Mouse (Mus musculus) spleen, postnatal 10 days (tissue): Measurements from ENCODE around the gene Rnf213.

Experiments used
- DNase-seq, 2 experiments: peaks; one replicate each; pipeline ENCODE4 v3.0.0; 2021 to 2022; ENCODE audit warnings: low spot score in 2 of 2

Gene Rnf213

DNA sequence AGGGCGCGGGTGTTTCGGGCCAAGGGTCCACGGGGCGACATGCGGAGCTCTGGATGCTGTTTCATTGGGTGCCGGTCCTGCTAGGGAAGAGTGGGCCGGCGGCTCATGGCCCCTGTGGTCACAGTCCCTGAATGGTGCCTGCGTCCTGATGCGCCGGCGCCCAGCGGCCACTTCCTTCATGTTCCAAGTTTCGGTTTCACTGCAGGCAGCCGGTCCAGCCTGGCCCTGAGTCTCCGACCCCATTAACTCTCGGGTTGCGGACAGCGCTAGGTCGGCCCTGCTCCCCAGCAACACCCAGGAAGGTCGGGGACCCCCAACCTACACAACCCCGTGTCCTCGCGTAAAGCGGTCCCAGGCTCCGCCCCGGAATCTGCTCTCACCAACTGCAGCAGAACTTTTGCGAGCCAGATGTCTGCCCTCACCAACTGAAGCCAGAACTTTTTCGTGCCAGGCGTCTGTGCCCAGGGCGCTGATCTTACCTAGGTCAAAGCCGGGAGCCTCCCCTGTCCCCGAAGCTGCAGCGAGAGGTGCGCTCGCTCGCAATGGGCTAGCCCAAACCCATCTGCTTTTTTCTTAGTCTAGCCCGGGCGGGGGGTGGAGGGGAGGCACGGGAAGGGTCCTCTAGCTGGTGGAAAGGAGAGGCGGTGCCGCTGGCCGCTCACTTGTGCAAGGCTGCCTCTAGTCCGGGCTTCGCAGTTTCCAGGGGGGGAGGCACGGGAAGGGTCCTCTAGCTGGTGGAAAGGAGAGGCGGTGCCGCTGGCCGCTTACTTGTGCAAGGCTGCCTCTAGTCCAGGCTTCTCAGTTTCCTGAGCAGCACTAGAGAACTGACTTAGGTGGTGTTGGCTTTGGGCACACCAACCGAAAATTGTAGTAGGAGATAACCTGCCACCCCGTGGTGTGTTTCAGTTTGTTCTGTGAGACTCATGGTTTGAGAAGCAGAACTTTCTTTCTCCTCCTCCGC is 2.3 kb upstream of the Rnf213 start:
- DNase-seq, result peak; percentile 72 to 79

DNA sequence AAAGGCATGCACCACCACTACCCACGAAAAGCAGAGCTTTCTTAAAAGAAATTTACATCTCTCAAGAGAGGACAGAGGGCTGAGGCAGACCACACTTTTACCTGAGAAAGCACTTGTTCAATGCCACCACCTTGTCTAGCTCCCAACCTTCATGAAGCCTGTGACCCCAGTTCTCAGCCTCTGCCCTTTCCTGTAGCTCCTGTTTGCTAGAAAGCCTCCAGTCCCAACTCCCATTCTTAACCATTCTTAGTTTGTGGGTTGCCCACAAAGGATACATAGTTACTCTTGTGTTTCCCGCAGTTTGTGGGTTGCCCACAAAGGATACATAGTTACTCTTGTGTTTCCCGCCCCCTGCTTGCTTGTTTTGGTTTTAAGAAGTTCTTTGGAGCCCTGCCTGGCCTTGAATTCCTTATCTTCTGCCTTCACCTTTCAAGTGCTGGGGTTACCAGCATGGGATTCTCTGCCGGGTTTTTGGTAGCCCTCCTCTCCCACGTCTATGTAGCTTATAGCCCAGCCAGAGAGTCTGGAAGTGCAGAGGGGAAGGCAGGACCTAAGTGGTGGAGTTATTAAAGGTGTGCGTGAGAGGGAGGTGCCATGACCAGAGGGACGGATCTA is 1.4 kb upstream of the Rnf213 start:
- peak; percentile 34 to 51 for DNase-seq

DNA sequence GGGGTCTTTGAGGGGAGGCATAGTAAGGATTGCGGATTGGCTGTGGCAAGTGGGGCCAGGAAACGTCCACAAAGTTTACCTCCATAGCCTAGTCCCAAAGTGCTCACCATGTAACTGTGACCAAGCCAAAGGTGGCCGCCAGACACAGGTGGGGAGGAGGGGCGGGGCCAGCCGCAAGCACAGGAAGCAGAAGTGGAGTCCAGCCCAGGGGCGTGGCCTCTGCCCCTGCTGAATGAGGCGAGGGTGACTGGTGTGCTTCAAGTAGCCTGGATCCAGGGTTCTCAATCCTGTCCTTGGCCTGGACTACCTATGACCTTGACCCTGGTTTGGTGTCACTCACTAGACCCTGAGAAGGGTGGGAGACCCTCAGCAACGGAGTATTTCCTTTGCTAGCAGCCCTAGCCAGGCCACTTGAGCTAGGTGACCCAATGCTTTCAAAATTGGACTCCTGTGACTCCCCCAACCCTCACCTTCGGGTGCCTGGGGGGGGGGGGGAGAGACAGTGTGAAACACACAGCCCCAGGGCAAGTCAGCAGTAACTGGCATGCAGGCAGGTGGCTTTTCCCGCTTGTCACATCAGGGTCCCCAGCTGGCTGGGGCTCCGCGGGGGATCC is 792 bp upstream of the Rnf213 start:
- peak; percentile 78 to 92 for DNase-seq

GRCm38 (mm10) chr11:119393483-119393804 is 544 bp downstream of the Rnf213 start:
- no peak for DNase-seq

- DNase-seq, result no peak
Observed at GRCm38 (mm10) chr11:119394210-119394609, 1.3 kb downstream of the Rnf213 start.

GRCm38 (mm10) chr11:119395394-119395793 is 2.5 kb downstream of the Rnf213 start:
- no peak for DNase-seq

- no peak for DNase-seq
Observed at GRCm38 (mm10) chr11:119395931-119396330, 3.0 kb downstream of the Rnf213 start.

DNA sequence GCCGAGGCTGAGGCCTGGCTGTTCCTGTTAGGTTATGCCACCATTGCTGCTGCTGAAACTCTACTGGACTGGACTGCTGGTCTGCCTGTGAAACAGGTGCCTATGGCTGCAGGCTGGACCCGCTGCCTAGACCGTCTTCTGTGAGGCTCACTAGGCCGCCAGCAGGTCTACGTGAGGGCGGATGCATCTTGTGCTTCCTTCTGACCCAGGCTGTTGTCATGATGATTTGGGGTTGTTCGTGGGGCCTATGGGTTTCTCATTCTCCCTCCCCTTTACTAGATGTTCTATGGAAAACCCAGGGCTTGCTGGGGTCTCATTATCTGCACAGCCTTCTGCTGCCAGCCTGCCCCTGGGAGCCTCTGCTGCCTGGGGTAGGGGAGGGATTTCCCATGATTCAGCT is 3.6 kb downstream of the Rnf213 start:
- no peak for DNase-seq

DNA sequence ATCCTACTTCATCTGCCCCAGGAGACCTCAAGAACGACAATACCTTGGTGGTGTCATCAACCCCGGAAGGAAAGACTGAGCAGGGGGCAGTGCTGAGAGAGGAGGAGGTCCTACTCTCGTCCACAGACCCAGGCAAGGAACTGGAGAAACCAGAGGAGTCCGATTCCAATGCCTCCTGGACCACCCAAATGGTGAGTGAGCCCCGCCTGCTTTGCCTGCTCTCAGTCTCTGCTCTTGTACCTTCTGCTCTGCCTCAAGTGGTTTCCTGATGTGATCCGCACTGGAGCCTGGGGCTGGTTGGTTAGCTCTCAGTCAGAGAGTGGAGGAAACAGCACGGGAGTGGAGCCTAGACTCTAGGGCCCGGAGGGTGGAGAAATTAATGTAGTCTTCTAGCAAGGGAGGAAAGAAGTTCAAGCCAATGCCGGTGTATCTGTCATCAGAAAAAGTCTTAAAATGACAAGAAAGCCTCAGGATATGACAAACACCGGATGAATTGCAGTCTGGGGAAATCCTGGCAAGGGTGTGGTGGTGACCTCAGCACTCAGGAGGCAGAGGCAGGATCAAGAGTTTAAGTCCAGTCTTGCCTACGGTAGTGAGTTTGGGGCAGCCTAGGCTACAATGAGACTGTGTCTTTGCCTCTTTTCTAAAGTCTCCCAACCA is 9.7 kb downstream of the Rnf213 start:
- no peak for DNase-seq

DNA sequence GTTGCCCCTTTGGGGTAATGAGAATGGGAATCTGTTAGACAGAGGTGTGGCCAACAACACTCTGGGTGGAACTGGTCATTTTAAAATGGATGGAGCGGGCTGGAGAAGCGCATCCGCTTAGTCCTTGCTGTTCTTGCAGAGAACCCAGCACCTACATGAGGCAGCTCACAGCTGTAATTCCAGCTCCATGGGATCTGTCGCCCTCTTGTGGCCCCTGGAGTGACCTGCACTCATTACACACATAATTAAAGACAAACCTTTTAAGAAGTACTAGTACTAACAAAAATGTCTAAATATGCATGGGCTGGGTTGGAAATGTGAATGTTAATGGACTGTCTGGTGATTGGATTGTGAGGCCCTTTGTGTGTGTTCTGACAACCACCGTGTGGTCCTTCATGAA is 11.7 kb downstream of the Rnf213 start:
- DNase-seq, result peak; percentile 38 to 69

DNA sequence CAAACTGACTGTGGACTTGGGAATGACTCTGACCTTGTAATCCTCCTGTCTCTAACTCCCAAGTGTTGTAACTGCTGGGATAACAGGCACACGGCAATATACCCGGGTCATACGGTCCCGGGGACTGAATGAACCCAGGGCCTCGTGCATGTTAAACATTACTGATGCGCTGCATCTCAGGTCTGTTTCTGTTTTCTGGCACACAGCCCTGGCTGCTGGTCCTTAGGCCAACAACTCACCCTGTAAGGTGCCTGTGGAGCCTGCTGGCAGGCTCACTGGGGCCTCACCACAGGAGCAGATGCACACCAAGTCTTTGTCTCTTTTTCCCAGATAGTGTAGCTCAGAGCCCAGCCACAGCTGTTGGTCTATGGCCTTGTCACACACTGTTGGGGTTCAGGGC is 14.5 kb downstream of the Rnf213 start:
- no peak for DNase-seq

- DNase-seq, result no peak
Observed at GRCm38 (mm10) chr11:119407977-119408376, 15.1 kb downstream of the Rnf213 start.

DNA sequence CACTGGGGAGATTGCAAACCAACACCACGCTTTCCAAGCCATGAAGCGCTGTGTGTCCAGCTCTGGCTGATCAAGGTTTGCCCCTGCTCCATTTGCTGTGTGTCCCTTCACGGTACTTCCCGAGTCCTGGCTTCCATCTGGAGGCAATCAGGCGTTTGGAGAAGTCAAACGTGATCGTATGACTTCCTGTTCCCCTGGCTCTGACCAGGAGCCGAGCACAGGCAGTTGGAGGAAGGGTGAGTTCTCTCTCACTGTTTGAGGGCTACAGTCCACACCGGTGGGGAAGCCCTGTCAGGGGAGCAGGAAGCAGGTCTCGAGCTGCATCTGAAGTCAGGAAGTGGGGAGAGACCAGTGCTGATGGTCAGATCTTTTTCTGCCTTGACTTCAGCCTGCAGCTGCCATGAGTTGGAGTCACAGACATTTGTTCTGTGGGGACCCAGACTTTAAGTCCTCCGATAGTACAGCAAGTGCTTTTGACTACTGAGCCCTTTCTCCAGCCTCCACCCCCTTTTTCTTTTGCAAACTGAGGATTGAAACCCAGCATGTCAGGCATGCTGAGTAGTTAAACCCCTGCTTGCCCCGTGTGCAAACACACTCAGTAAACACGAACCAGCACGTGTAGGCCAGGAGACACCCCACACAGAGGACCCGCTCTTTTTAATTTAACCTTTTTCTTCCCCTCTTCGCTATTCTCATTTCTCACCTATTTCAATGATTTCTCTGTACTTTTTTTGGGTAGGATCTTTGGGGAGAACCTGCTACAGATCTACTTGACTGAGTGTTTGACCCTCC is 26.6 kb downstream of the Rnf213 start:
- no peak for DNase-seq

DNA sequence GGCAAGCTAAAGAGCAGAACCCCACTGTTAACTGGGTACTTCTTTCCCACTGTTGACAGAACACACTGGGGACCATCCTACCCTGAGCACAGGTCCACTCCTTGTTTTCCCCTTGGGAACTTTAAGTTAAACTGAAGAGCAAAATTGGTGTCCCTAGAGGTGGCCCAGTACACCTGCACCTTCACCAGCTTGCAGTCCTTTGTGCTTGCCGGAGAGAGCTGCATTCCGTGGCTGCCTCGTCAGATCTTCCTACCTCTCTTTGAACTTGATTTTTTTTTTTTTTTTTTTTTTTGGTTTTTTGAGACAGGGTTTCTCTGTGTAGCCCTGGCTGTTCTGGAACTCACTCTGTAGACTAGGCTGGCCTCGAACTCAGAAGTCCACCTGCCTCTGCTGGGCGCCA is 27.5 kb downstream of the Rnf213 start:
- no peak for DNase-seq

DNA sequence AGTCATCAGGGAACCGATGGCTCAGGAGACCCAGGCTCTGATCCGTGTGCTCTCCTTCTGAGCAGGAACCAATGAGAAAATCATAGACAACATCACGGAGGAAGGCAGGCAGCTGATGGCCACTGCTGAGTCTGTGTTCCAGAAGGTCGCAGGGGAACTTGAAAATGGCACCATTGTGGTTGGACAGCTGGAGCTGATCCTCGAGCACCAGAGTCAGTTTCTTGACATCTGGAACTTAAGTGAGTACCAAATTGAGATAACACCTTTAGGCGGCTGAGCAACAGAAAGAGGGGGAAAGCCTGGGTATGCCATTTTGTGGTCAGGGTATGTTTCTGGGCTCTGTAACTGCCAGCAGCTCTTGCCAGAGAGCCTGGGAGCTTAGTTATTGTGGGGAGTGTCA is 34.5 kb downstream of the Rnf213 start:
- DNase-seq, result no peak

GRCm38 (mm10) chr11:119427986-119428385 is 35.1 kb downstream of the Rnf213 start:
- no peak for DNase-seq

DNA sequence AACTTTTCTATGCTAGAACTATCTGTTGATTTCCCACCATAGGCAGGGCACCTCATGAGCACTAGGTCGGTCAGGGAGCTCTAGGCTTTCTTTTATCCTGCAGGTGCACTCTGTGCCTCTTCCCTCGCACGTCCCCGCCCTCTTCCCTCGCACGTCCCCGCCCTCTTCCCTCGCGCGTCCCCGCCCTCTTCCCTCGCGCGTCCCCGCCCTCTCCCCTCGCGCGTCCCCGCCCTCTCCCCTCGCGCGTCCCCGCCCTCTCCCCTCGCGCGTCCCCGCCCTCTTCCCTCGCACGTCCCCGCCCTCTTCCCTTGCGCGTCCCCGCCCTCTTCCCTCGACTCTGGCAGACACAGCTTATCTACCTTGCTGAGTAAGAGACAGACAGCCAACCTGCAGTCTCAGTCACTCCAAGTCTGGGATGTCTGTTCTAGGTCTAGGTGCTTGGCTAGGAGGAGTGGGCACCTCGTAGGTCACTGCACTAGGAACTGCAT is 35.8 kb downstream of the Rnf213 start:
- peak; percentile 36 to 78 for DNase-seq

GRCm38 (mm10) chr11:119431516-119431915 is 38.6 kb downstream of the Rnf213 start:
- no peak for DNase-seq

GRCm38 (mm10) chr11:119432706-119433105 is 39.8 kb downstream of the Rnf213 start:
- peak in 1 of 2 experiments; percentile 33 for DNase-seq

DNA sequence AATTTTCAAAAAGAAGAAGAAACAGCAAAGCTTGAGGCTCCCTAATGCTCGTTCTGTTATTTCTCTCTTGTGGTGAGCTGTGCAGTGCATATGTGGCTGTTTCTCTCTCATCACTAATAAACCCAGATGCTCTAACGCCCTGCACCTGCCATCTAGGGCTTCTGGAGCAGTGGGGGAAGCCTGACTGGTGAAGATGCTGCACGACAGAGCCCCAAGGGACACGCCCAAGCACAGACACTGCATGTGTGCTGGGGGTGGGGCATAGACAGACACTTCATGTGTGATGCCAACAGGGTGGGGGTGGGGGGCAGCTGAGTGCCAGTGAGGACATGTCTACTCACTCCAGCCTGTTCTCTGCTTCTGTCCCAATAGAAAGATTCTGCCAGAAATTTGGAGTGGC is 41.4 kb downstream of the Rnf213 start:
- DNase-seq, result peak in 1 of 2 experiments; percentile 62
